Mouse (Mus musculus) retina, embryonic 14.5 days (tissue): ENCODE data around the gene Zfp988.
"Not testable (repeated sequence)": the region's sequence is repeated elsewhere in the genome, so short reads cannot be mapped to it uniquely, and the experiment has no call there.

Source experiments
- DNase-seq: peaks from one replicate; pipeline ENCODE4 v3.0.0-alpha.2; 2015; ENCODE audit warnings: low spot score

Gene Zfp988

GRCm38 (mm10) chr4:147343042-147343908 is 37.8 kb downstream of the Zfp988 start:
- not testable (repeated sequence) for DNase-seq

DNA sequence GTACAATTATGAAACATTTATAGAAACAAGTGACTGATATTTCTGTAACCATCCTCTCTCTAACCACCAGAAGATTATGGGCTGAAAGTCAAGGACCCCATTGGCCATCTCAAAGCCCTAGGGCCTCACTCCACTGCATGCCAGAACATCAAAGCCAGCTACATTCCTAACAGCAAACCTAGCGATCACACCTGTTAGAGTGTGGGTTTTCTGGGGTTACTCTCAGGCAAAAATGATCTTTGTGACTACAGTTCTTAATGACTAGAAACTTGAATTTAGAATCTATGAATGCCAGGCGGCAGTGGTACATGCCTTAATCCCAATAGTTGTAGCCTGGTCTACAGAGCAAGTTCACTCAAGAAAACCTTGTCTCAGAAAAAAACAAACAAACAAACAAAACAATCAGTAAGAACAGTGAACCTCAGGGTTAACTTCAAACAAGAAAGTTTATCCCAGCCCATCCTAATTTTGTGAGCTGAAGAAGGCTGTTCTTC is 39.6 kb downstream of the Zfp988 start:
- DNase-seq, result not testable (repeated sequence)

- DNase-seq, result not testable (repeated sequence)
Measured at GRCm38 (mm10) chr4:147346361-147347035, 41.0 kb downstream of the Zfp988 start.

DNA sequence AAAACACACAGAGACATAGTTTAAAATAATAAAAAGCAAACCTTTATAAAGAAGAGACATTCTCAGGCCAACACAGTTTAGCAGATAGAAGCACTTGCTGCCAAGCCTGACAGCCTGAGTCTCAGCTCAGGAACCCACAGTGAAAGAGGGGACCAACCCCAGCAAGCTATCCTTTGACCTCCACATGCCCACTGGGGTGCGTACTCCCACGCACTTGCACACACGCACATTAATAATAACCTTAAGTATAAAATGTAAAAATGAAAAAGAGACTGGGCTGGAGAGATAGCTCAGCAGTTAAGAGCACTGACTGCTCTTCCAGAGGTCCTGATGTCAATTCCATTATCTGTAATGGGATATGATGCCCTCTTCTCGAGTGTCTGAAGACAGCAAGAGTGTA is 41.8 kb downstream of the Zfp988 start:
- DNase-seq, result not testable (repeated sequence)

GRCm38 (mm10) chr4:147347880-147348279 is 42.4 kb downstream of the Zfp988 start:
- DNase-seq, result not testable (repeated sequence)

- DNase-seq, result not testable (repeated sequence)
Measured at GRCm38 (mm10) chr4:147348401-147348800, 42.9 kb downstream of the Zfp988 start.

DNA sequence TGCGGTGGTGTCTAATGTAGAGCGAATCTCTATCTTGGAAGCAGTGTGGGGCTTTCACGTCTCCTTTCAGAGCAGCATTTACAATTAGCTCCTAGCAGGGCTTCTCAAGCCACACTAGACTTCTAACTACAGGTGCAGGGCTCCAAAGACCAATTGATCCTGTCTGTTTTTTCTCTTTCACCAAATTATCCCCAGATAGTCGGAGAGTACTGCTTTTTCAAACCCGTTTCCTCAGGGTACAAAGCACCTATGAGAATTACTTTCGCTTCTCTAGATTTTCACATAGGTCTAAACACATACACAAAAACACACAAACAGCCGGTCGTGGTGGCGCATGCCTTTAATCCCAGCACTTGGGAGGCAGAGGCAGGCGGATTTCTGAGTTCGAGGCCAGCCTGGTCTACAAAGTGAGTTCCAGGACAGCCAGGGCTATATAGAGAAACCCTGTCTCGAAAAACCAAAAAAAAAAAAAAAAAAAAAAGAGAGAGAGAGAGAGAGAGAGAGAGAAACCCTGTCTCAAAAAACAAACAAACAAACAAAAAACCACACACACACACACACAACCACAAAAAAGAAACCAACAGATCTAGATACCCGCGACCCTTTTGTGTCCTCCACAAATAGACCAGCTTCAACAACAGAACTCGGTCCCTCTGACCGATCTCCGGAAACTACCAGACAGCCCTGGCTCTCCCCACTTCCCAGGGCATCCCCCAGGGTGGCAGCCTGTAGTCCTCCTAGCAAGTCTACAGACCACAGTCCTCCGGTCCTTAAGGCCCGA is 43.6 kb downstream of the Zfp988 start:
- DNase-seq, result not testable (repeated sequence)

DNA sequence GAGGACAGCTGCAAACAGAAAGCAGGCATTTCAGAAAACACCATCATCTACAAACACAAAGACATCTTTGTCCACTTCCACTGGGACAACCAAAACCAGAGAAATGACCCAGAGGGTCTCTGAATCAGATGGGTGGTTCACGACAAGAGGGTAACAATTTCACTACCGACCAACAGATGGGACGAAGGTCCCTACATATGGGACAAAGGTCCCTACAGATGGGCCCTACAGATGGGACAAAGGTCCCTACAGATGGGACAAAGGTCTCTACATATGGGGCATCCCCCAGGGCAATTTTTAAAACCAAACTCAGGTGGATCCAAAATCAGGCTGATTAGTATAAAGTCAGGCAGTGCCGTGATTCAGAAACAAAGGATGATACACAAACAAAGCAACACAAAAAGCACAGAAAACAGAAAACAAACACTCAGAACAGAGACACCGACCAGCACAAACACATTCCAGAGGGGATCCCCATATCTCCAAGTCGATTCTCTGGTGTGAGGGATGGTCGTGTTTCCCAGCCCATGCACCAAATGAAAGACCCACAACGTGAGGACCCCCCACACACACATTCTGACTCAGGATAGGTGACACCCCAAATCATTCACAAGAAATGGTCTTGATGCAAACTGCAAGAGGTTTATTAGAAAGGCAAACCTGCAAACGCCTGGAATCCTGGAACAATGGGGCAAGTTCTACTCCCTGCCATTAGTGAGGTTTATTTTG is 44.4 kb downstream of the Zfp988 start:
- not testable (repeated sequence) for DNase-seq

- DNase-seq, result not testable (repeated sequence)
Measured at GRCm38 (mm10) chr4:147350541-147350940, 45.1 kb downstream of the Zfp988 start.

DNA sequence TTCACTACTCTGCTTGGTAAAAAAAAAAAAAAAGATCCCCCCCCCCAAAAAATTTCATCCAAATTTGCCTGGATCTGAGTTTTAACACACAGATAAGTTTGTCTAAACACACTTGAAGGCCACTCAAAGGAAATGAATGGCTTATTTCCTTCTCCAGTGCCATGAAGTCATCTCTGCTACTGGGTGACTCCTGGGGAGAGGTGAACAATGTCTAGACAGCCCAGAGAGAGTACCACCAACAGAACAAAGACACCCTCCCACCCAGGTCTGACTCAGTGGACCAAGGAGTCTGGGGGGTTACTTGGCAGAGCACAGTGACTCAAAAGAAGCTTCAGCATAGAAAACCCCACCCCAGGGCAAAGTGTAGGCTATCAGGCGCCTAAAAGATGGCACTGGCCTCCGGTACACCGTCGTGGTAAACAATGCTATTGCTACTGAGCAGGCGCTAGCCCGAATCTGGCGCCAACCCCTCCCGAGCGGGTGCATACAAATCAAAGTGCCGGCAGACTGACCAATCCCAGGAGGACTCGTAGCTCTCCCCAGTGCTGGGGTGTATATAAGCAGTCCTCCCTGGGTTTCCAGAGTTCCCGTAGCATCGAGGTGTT is 46.0 kb downstream of the Zfp988 start:
- DNase-seq, result not testable (repeated sequence)

GRCm38 (mm10) chr4:147353626-147354025 is 48.2 kb downstream of the Zfp988 start:
- not testable (repeated sequence) for DNase-seq

- not testable (repeated sequence) for DNase-seq
Measured at GRCm38 (mm10) chr4:147356042-147356441, 50.6 kb downstream of the Zfp988 start.

DNA sequence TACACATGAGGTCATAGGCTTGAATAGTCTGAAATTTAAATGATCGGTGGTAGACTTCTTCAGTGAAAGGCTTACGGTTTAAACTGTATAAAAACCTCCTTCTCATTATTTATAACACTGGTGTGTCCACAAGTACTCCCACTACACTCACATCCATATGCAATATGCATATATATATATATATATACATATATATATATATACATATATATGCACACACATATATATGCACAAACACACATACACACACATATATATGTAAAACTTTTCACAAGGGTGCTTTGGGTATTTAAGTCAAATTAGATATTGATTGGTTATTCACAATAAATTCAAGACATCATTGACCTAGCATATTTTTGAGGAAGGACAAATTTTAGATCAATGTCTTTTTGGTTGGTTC is 51.7 kb downstream of the Zfp988 start:
- not testable (repeated sequence) for DNase-seq

DNA sequence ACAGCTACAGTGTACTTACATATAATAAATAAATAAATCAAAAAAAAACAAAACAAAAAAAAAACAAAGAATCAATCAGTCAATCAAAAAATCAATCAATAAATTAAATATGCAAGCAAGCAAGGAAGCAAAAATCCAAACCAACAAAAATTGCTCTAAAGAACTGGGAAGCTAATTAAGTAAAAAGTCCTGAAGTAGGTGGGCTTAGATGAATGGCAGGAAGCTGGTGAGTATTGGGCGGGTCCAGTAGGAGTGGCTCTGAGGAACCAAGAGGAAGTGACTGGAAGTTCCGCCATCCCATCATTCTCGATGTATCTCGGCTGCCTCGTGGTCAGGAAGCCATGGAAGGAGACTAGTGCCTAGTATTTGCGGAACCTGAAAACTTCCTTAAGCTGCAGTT is 55.5 kb downstream of the Zfp988 start, which contains the start of gene Zfp978:
TSS of gene Zfp978 (plus strand) at position 301 of the 400 bp plus-strand sequence.
- DNase-seq, result not testable (repeated sequence)

- not testable (repeated sequence) for DNase-seq
Measured at GRCm38 (mm10) chr4:147361872-147362271, 56.4 kb downstream of the Zfp988 start.

DNA sequence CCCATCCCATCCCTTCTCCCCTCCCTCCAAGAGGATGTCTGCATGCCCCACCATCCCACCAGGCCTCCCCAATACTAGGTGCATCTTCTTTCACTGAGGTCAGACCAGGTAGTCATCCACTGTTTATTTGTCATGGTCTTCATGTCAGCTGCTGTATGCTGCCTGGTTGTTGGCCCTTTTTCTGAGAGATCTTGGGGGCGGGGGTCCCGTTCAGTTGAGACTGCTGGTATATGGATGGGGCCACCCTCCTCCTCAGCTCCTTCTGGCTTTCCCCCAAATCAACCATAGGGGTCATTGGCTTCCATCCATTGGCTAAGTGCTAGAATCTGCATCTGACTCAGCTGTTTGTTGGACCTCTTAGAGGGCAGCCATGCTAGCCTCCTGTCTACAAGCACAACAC is 64.1 kb downstream of the Zfp988 start:
- DNase-seq, result not testable (repeated sequence)

GRCm38 (mm10) chr4:147383199-147383598 is 77.7 kb downstream of the Zfp988 start:
- not testable (repeated sequence) for DNase-seq
